18 mouse cellular contexts compared by ENCODE assay signal in genomic region chr5:5175090-5175489, GRCm38 (mm10).
A peak's percentile ranks its signal among the peaks of the same experiment; 100 is the strongest.
DNase-seq lines count a peak whose midpoint lies in the region; ATAC-seq and TF ChIP-seq lines count a peak whose summit lies in the region.
"Had no signal": no experiment of that assay in that cellular context is flagged by ENCODE, and none has a peak within 500 bp of the region (broad histone marks: within the 10 kb centered on the region; RNA-seq: fewer than 3 reads in every experiment).

No protein-coding gene starts in this region.

- H3K27me3 ChIP-seq in forebrain, embryonic 12.5 days = no peaks in the 10 kb centered on the region
- H3K27me3 ChIP-seq in forebrain, embryonic 10.5 days (ENCODE audit: poor library complexity, severe bottlenecking) = no peaks in the 10 kb centered on the region
- H3K27me3 ChIP-seq in lung, postnatal 0 days (replicated peaks; ENCODE audit: insufficient read depth, low read length) = no peaks in the 10 kb centered on the region
- H3K27me3 ChIP-seq: intestine, embryonic 15.5 days; limb, embryonic 13.5 days; midbrain, embryonic 12.5 days had no signal

- peak; percentile 51; the same call in 1 of the 2 replicates for ATAC-seq in forebrain, embryonic 12.5 days (ENCODE audit: low FRiP score)
- ATAC-seq in lung, postnatal 0 days = no peak
- ATAC-seq: intestine, embryonic 15.5 days had no signal

- TF ChIP-seq CTCF in lung, postnatal 0 days (IDR thresholded peaks at IDR 0.05) = no peak

- no peak for TF ChIP-seq EP300 in lung, postnatal 0 days (IDR thresholded peaks at IDR 0.05)

- H3K27ac ChIP-seq in forebrain, embryonic 12.5 days = no peak overlapping the region
- H3K27ac ChIP-seq in forebrain, embryonic 10.5 days = no peak overlapping the region
- H3K27ac ChIP-seq in lung, postnatal 0 days (ENCODE audit: low read length) = no peak overlapping the region
- H3K27ac ChIP-seq: intestine, embryonic 15.5 days; kidney, postnatal 0 days; left cerebral cortex, adult 2 months; limb, embryonic 13.5 days; macrophage; midbrain, embryonic 12.5 days; stomach, postnatal 0 days had no signal

- 6% methylated on average over 1 of the region's 1 CpGs for WGBS in forebrain, embryonic 12.5 days
- 48% methylated on average over 1 of the region's 1 CpGs for WGBS in forebrain, embryonic 10.5 days
- 69% methylated on average over 1 of the region's 1 CpGs for WGBS in lung, postnatal 0 days

- no peak overlapping the region for H3K9ac ChIP-seq in forebrain, embryonic 12.5 days
- H3K9ac ChIP-seq in lung, postnatal 0 days (replicated peaks; ENCODE audit: low read depth) = no peak overlapping the region
- H3K9ac ChIP-seq: intestine, embryonic 15.5 days; limb, embryonic 13.5 days; midbrain, embryonic 12.5 days had no signal

- no peak overlapping the region for H3K4me2 ChIP-seq in forebrain, embryonic 12.5 days
- no peak overlapping the region for H3K4me2 ChIP-seq in lung, postnatal 0 days (replicated peaks; ENCODE audit: low read depth, low read length)
- H3K4me2 ChIP-seq: heart, embryonic 11.5 days; intestine, embryonic 15.5 days; limb, embryonic 13.5 days; midbrain, embryonic 12.5 days had no signal

- no peak overlapping the region for H3K4me3 ChIP-seq in forebrain, embryonic 12.5 days (replicated peaks)
- no peak overlapping the region for H3K4me3 ChIP-seq in forebrain, embryonic 10.5 days
- H3K4me3 ChIP-seq in lung, postnatal 0 days (ENCODE audit: low read depth, low read length) = no peak overlapping the region
- H3K4me3 ChIP-seq: intestine, embryonic 15.5 days; left cerebral cortex, adult 2 months; limb, embryonic 13.5 days; midbrain, embryonic 12.5 days had no signal

- peaks cover 9% of the 10 kb centered on the region; the same call in 1 of the 2 replicates for H3K4me1 ChIP-seq in forebrain, embryonic 12.5 days
- H3K4me1 ChIP-seq in forebrain, embryonic 10.5 days = peaks cover 10% of the 10 kb centered on the region
- H3K4me1 ChIP-seq in lung, postnatal 0 days (ENCODE audit: insufficient read depth, low read depth, low read length) = no peaks in the 10 kb centered on the region
- H3K4me1 ChIP-seq: intestine, embryonic 15.5 days had no signal

- no peaks in the 10 kb centered on the region for H3K9me3 ChIP-seq in forebrain, embryonic 12.5 days
- H3K9me3 ChIP-seq in forebrain, embryonic 10.5 days = no peaks in the 10 kb centered on the region
- no peaks in the 10 kb centered on the region for H3K9me3 ChIP-seq in lung, postnatal 0 days (ENCODE audit: low read length)
- H3K9me3 ChIP-seq: intestine, embryonic 15.5 days; limb, embryonic 13.5 days; midbrain, embryonic 12.5 days had no signal

- DNase-seq in forebrain, embryonic 10.5 days (ENCODE audit: extremely low spot score, low spot score) = no peak
- DNase-seq in lung, postnatal 0 days (ENCODE audit: low spot score) = peak; percentile 54
- DNase-seq in lung, postnatal 14 days = no peak
- DNase-seq in fibroblast of lung, adult 2 months (ENCODE audit: low read depth) = peak; percentile 50
- no peak for DNase-seq in adrenal gland, adult 8-10 months
- DNase-seq in natural killer cell, adult 2 months (ENCODE audit: low spot score in 2 of 2) = no peak
- DNase-seq: adrenal gland, postnatal 36 days; cerebellum, postnatal 14 days; thymus, postnatal 25 days had no signal

- H3K36me3 ChIP-seq in forebrain, embryonic 12.5 days (replicated peaks) = no peaks in the 10 kb centered on the region
- H3K36me3 ChIP-seq in forebrain, embryonic 10.5 days (replicated peaks) = no peaks in the 10 kb centered on the region
- no peaks in the 10 kb centered on the region for H3K36me3 ChIP-seq in lung, postnatal 0 days (ENCODE audit: insufficient read depth, low read length)
- H3K36me3 ChIP-seq: intestine, embryonic 15.5 days; limb, embryonic 13.5 days; midbrain, embryonic 12.5 days had no signal

Comparison
In these comparisons a context has a peak if more than half of its experiments do, and no peak if none do; other contexts are left out.
1. DNase-seq: peak in lung, postnatal 0 days (single experiment) and fibroblast of lung, adult 2 months (single experiment); none in forebrain, embryonic 10.5 days (single experiment), lung, postnatal 14 days (single experiment), adrenal gland, adult 8-10 months (single experiment) and natural killer cell, adult 2 months (0 of 2).